Mouse (Mus musculus) olfactory bulb, adult 2 months (tissue): ENCODE results near the gene Rbm17.

ENCODE experiments used
- CTCF ChIP-seq: fragments of 200-500 bp; IDR thresholded peaks from 2 replicates; pipeline ENCODE4 v1.5.1; 2012; ENCODE audit warnings: low read depth, mild to moderate bottlenecking, low read length, moderate library complexity; ENCODE audit not compliant: insufficient read depth
- POLR2A ChIP-seq: fragments of 200-500 bp; IDR thresholded peaks from 2 replicates; pipeline ENCODE4 v1.6.1; 2012; ENCODE audit warnings: mild to moderate bottlenecking, low read depth, low read length, moderate library complexity; ENCODE audit not compliant: insufficient read depth

- TF ChIP-seq CTCF (no peak), POLR2A (no peak)
Observed at GRCm38 (mm10) chr2:11573684-11574083, 30.3 kb downstream of the Rbm17 start.
